Mouse (Mus musculus) G1E (cell line): ENCODE measurements around the gene Ldlr.

Source experiments
- CTCF ChIP-seq: IDR thresholded peaks from 2 replicates; pipeline ENCODE4 v1.5.1; 2012; ENCODE audit warnings: low read depth, low read length, inconsistent platforms, mixed read lengths
- GATA2 ChIP-seq: IDR thresholded peaks from 2 replicates; pipeline ENCODE4 v1.6.1; 2012; ENCODE audit warnings: low read depth, low read length, inconsistent platforms, borderline replicate concordance
- POLR2AphosphoS5 ChIP-seq: IDR thresholded peaks from 2 replicates; pipeline ENCODE4 v1.6.1; 2012; ENCODE audit warnings: low read depth, low read length, inconsistent platforms; ENCODE audit not compliant: insufficient replicate concordance
- TAL1 ChIP-seq: conservative IDR thresholded peaks from 2 replicates; pipeline ENCODE4 v1.6.1; 2012; ENCODE audit warnings: low read depth, low read length, inconsistent platforms, mixed read lengths

GRCm38 (mm10) chr9:21733989-21734388, 10.7 kb downstream of the Ldlr start:
- TF ChIP-seq CTCF: no peak
- no peak for TF ChIP-seq TAL1
- TF ChIP-seq POLR2AphosphoS5: no peak
- TF ChIP-seq GATA2: no peak
